Mouse (Mus musculus): ENCODE results near the gene Hltf. TPM values are rescaled to one million over a fixed set of nuclear protein-coding genes. Genes with fewer than 3 reads are reported as not detected.

The Hltf gene
- polyA plus RNA-seq (2012; rRNA removed): 0.29 and 0.92 TPM in 2 replicates

GRCm38 (mm10) chr3:20057306-20058196 is at the start of gene Hltf:
Gene Hltf (plus strand): TSS chr3:20057811.

GRCm38 (mm10) chr3:20034719-20035404 is 22.7 kb upstream of the Hltf start, which contains the start of gene Hps3:
Gene Hps3 (minus strand): TSS chr3:20035315.

DNA sequence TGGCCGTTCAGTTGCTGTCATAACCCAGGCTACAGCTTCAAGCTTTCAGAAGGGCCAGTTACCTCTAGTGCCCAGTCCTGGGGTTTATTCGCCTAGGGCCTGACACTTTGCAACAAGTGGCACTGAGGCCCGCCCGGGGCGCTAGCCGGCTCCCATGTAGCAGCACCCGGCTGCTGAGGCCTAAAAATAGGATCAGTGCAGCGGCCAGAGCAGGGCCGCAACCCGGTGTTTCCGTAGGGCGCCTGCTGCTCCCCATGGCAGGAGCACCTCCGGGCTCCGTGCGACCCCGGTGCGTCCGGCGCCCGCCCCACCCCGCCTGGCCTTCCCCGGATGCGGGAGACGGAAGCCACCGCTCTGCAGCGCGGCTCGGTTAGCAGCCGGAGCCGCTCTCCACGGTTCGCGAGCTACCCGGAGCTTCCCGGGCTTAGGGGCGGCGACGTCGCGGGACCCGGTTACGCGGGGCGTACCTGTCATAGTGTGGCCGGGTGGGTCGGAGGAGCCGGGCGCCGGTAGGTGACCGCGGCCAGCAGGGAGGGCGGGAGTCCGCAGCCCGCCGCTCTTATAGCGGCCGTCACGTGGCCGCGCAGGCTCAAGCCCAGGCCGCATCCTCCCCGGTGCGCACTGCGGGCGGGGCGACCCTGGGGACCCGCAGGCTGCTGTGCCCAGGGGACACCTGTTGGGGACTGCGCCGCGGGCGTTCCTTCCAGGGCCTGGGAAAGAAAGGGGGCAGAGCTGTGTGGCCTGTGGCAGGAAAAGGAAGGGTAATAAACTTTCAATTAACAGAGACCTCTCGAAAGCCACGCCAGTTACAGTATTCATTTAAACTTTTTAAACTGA is 97.1 kb downstream of the Hltf start, which contains the start of gene Gyg:
Gene Gyg, minus strand, starts transcription at position 787 of the 837 bp plus-strand sequence.

Other genes starting within 250 kb of the Hltf start
- gene Cp, start 100.8 kb upstream of the Hltf start, polyA plus RNA-seq (2012; rRNA removed): 0.38 and 0.52 TPM in 2 replicates
- gene Hps3, start 22.5 kb upstream of the Hltf start, polyA plus RNA-seq (2012; rRNA removed): 5.6 and 17.6 TPM in 2 replicates
- gene Gyg, start 97.5 kb downstream of the Hltf start, polyA plus RNA-seq (2012; rRNA removed): 4.5 and 5.2 TPM in 2 replicates
- 0.23 and 0.34 TPM in 2 replicates for gene Cpa3, start 184.4 kb downstream of the Hltf start, polyA plus RNA-seq (2012; rRNA removed)
- gene Cpb1, start 217.9 kb downstream of the Hltf start, polyA plus RNA-seq (2012; rRNA removed): 0.10 and 0.45 TPM in 2 replicates

Data from stomach, adult 2 months (tissue).